Mouse (Mus musculus) B cell, adult 2 months (primary cell): ENCODE data around the gene Plod1.

Experiments used
- DNase-seq, 2 experiments: peaks; one replicate each; pipeline ENCODE4 v3.0.0; 2022

The Plod1 gene

GRCm38 (mm10) chr4:147937486-147937885 lies 919 bp upstream of the Plod1 start:
- DNase-seq = no peak

GRCm38 (mm10) chr4:147937021-147937420 lies 454 bp upstream of the Plod1 start:
- DNase-seq = no peak

GRCm38 (mm10) chr4:147935904-147936303 lies 663 bp downstream of the Plod1 start:
- no peak for DNase-seq

GRCm38 (mm10) chr4:147934611-147935010 lies 2.0 kb downstream of the Plod1 start:
- no peak for DNase-seq

- DNase-seq = no peak
Observed at GRCm38 (mm10) chr4:147934134-147934533, 2.4 kb downstream of the Plod1 start.

- no peak for DNase-seq
Observed at GRCm38 (mm10) chr4:147930946-147931345, 5.6 kb downstream of the Plod1 start.

- no peak for DNase-seq
Observed at GRCm38 (mm10) chr4:147928540-147928939, 8.0 kb downstream of the Plod1 start.

GRCm38 (mm10) chr4:147928136-147928535 lies 8.4 kb downstream of the Plod1 start:
- DNase-seq = no peak

GRCm38 (mm10) chr4:147927705-147928104 lies 8.9 kb downstream of the Plod1 start:
- no peak for DNase-seq

GRCm38 (mm10) chr4:147922341-147922740 lies 14.2 kb downstream of the Plod1 start:
- DNase-seq = no peak

- no peak for DNase-seq
Observed at GRCm38 (mm10) chr4:147920973-147921372, 15.6 kb downstream of the Plod1 start.

- DNase-seq = peak; percentile 47 to 55
Observed at GRCm38 (mm10) chr4:147918459-147919121, 18.0 kb downstream of the Plod1 start.

GRCm38 (mm10) chr4:147909486-147909885 lies 27.1 kb downstream of the Plod1 start:
- DNase-seq = no peak

- DNase-seq = no peak
Observed at GRCm38 (mm10) chr4:147906230-147906629, 30.3 kb downstream of the Plod1 start.

- peak; percentile 20 for DNase-seq
Observed at GRCm38 (mm10) chr4:147905090-147905659, 31.4 kb downstream of the Plod1 start.

- peak; percentile 93 for DNase-seq
Observed at GRCm38 (mm10) chr4:147904313-147905089, 32.1 kb downstream of the Plod1 start, which contains the start of gene Mfn2. TSS of gene Mfn2 (minus strand) at chr4:147904704.

- no peak for DNase-seq
Observed at GRCm38 (mm10) chr4:147903601-147904000, 33.0 kb downstream of the Plod1 start.

GRCm38 (mm10) chr4:147902906-147903500 lies 33.6 kb downstream of the Plod1 start:
- DNase-seq = no peak

- DNase-seq = no peak
Observed at GRCm38 (mm10) chr4:147900452-147900851, 36.1 kb downstream of the Plod1 start.

GRCm38 (mm10) chr4:147897348-147897747 lies 39.2 kb downstream of the Plod1 start:
- DNase-seq = no peak

- DNase-seq = no peak
Observed at GRCm38 (mm10) chr4:147896411-147896810, 40.2 kb downstream of the Plod1 start.

GRCm38 (mm10) chr4:147895815-147896330 lies 40.7 kb downstream of the Plod1 start:
- DNase-seq = no peak

GRCm38 (mm10) chr4:147890341-147890740 lies 46.2 kb downstream of the Plod1 start:
- no peak for DNase-seq
